Mouse (Mus musculus): ENCODE results near the gene Naa25. TPM values are rescaled to one million over a fixed set of nuclear protein-coding genes. Genes with fewer than 3 reads are reported as not detected.
"Not testable (repeated sequence)": the region's sequence is repeated elsewhere in the genome, so short reads cannot be mapped to it uniquely, and the experiment has no call there.

Gene Naa25
- 52.6 and 78.0 TPM in 2 replicates for total RNA-seq (2017)

- ATAC-seq (replicated peaks in 1 of 2; ENCODE audit: insufficient read depth in 1 of 2, low FRiP score in 2 of 2, low TSS enrichment in 1 of 2, low read depth in 1 of 2, poor library complexity in 2 of 2, severe bottlenecking in 2 of 2) = peak; percentile 91 to 93
These were observed at the start of gene Naa25 for GRCm38 (mm10) chr5:121397187-121398145. Gene Naa25 (plus strand): TSS chr5:121397936.

GRCm38 (mm10) chr5:121359229-121359628 lies 38.5 kb upstream of the Naa25 start:
- no peak for ATAC-seq (replicated peaks in 1 of 2; ENCODE audit: insufficient read depth in 1 of 2, low FRiP score in 2 of 2, low TSS enrichment in 1 of 2, low read depth in 1 of 2, poor library complexity in 2 of 2, severe bottlenecking in 2 of 2)

GRCm38 (mm10) chr5:121361696-121362095 lies 36.0 kb upstream of the Naa25 start:
- ATAC-seq (replicated peaks in 1 of 2; ENCODE audit: insufficient read depth in 1 of 2, low FRiP score in 2 of 2, low TSS enrichment in 1 of 2, low read depth in 1 of 2, poor library complexity in 2 of 2, severe bottlenecking in 2 of 2) = no peak

- no peak for ATAC-seq (replicated peaks in 1 of 2; ENCODE audit: insufficient read depth in 1 of 2, low FRiP score in 2 of 2, low TSS enrichment in 1 of 2, low read depth in 1 of 2, poor library complexity in 2 of 2, severe bottlenecking in 2 of 2)
These were observed 34.3 kb upstream of the Naa25 start for GRCm38 (mm10) chr5:121363441-121363840.

GRCm38 (mm10) chr5:121366449-121367225 lies 31.1 kb upstream of the Naa25 start:
- ATAC-seq (replicated peaks in 1 of 2; ENCODE audit: insufficient read depth in 1 of 2, low FRiP score in 2 of 2, low TSS enrichment in 1 of 2, low read depth in 1 of 2, poor library complexity in 2 of 2, severe bottlenecking in 2 of 2) = no peak

GRCm38 (mm10) chr5:121367255-121367654 lies 30.5 kb upstream of the Naa25 start:
- no peak for ATAC-seq (replicated peaks in 1 of 2; ENCODE audit: insufficient read depth in 1 of 2, low FRiP score in 2 of 2, low TSS enrichment in 1 of 2, low read depth in 1 of 2, poor library complexity in 2 of 2, severe bottlenecking in 2 of 2)

- no peak for ATAC-seq (replicated peaks in 1 of 2; ENCODE audit: insufficient read depth in 1 of 2, low FRiP score in 2 of 2, low TSS enrichment in 1 of 2, low read depth in 1 of 2, poor library complexity in 2 of 2, severe bottlenecking in 2 of 2)
These were observed 26.0 kb upstream of the Naa25 start for GRCm38 (mm10) chr5:121371712-121372111.

- ATAC-seq (replicated peaks in 1 of 2; ENCODE audit: insufficient read depth in 1 of 2, low FRiP score in 2 of 2, low TSS enrichment in 1 of 2, low read depth in 1 of 2, poor library complexity in 2 of 2, severe bottlenecking in 2 of 2) = no peak
These were observed 22.9 kb upstream of the Naa25 start for GRCm38 (mm10) chr5:121374790-121375189.

GRCm38 (mm10) chr5:121376972-121377371 lies 20.8 kb upstream of the Naa25 start:
- not testable (repeated sequence) for ATAC-seq (replicated peaks in 1 of 2; ENCODE audit: insufficient read depth in 1 of 2, low FRiP score in 2 of 2, low TSS enrichment in 1 of 2, low read depth in 1 of 2, poor library complexity in 2 of 2, severe bottlenecking in 2 of 2)

GRCm38 (mm10) chr5:121378678-121379256 lies 19.0 kb upstream of the Naa25 start:
- no peak for ATAC-seq (replicated peaks in 1 of 2; ENCODE audit: insufficient read depth in 1 of 2, low FRiP score in 2 of 2, low TSS enrichment in 1 of 2, low read depth in 1 of 2, poor library complexity in 2 of 2, severe bottlenecking in 2 of 2)

GRCm38 (mm10) chr5:121380692-121381091 lies 17.0 kb upstream of the Naa25 start:
- no peak for ATAC-seq (replicated peaks in 1 of 2; ENCODE audit: insufficient read depth in 1 of 2, low FRiP score in 2 of 2, low TSS enrichment in 1 of 2, low read depth in 1 of 2, poor library complexity in 2 of 2, severe bottlenecking in 2 of 2)

- no peak for ATAC-seq (replicated peaks in 1 of 2; ENCODE audit: insufficient read depth in 1 of 2, low FRiP score in 2 of 2, low TSS enrichment in 1 of 2, low read depth in 1 of 2, poor library complexity in 2 of 2, severe bottlenecking in 2 of 2)
These were observed 13.6 kb upstream of the Naa25 start for GRCm38 (mm10) chr5:121383857-121384756.

GRCm38 (mm10) chr5:121384757-121385460 lies 12.8 kb upstream of the Naa25 start:
- ATAC-seq (replicated peaks in 1 of 2; ENCODE audit: insufficient read depth in 1 of 2, low FRiP score in 2 of 2, low TSS enrichment in 1 of 2, low read depth in 1 of 2, poor library complexity in 2 of 2, severe bottlenecking in 2 of 2) = peak; percentile 8 to 14; a peak in 1 of 4 replicates

- peak; percentile 96 to 97 for ATAC-seq (replicated peaks in 1 of 2; ENCODE audit: insufficient read depth in 1 of 2, low FRiP score in 2 of 2, low TSS enrichment in 1 of 2, low read depth in 1 of 2, poor library complexity in 2 of 2, severe bottlenecking in 2 of 2)
These were observed 12.1 kb upstream of the Naa25 start, which contains the start of gene Trafd1 for GRCm38 (mm10) chr5:121385461-121386119. Gene Trafd1 (minus strand): TSS chr5:121385632.

GRCm38 (mm10) chr5:121386120-121386909 lies 11.4 kb upstream of the Naa25 start:
- no peak for ATAC-seq (replicated peaks in 1 of 2; ENCODE audit: insufficient read depth in 1 of 2, low FRiP score in 2 of 2, low TSS enrichment in 1 of 2, low read depth in 1 of 2, poor library complexity in 2 of 2, severe bottlenecking in 2 of 2)

All from hematopoietic stem cell, adult 5-6 weeks (primary cell).